8 mouse cellular contexts compared by ENCODE assay signal in the genomic region with DNA sequence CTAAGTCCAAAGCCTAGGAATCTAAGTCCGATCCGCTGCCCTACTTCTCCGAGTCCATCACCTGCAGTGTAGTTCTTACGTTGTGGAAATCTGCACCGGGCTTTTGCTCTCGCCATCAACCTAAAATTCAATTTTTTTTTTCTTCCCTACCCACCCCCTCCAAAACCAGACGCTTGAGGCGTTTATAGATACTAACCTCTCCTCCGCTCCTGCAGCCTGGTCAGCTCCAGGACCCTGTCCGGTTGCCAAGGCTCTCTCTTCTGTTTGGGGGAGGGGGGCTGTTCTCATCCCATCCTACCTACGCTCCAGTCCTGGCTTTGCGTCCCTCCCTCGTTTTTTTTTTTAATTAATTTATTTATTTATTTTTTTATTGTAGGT. TPM values are rescaled to one million over a fixed set of nuclear protein-coding genes. Genes with fewer than 3 reads are reported as not detected.
DNase-seq lines count a peak whose midpoint lies in the region; ATAC-seq and TF ChIP-seq lines count a peak whose summit lies in the region.

No protein-coding gene starts in this region.

- no peak for TF ChIP-seq CTCF in brain, embryonic 14.5 days (IDR thresholded peaks at IDR 0.05; ENCODE audit: borderline replicate concordance, extremely low read depth, insufficient read depth, insufficient read length)

- peaks cover 84% of the 10 kb centered on the region for H3K27me3 ChIP-seq in megakaryocyte, embryonic 14.5 days (replicated peaks)
- H3K27me3 ChIP-seq in forebrain, embryonic 15.5 days: 0 out of 2 replicates have a peak, but pooled peaks cover 6% of the 10 kb centered on the region
- peaks cover 18% of the 10 kb centered on the region; the same call in 1 of the 2 replicates for H3K27me3 ChIP-seq in intestine, embryonic 15.5 days (replicated peaks)
- peaks cover 39% of the 10 kb centered on the region for H3K27me3 ChIP-seq in liver, embryonic 11.5 days (replicated peaks; ENCODE audit: control insufficient read depth, insufficient read depth, low read length)
- no peaks in the 10 kb centered on the region; the same call in 1 of the 2 replicates for H3K27me3 ChIP-seq in neural tube, embryonic 11.5 days (ENCODE audit: control insufficient read depth, insufficient read depth, low read length)

- TF ChIP-seq POLR2A in brain, embryonic 14.5 days (IDR thresholded peaks at IDR 0.05; ENCODE audit: borderline replicate concordance, extremely low read depth, insufficient read depth, insufficient read length, poor library complexity, severe bottlenecking): no peak

- peak overlapping the region; percentile 99 for H3K9ac ChIP-seq in forebrain, embryonic 15.5 days (replicated peaks)
- peak overlapping the region; percentile 74; the same call in 1 of the 2 replicates for H3K9ac ChIP-seq in intestine, embryonic 15.5 days
- H3K9ac ChIP-seq in liver, embryonic 11.5 days (ENCODE audit: low read depth, low read length): peak overlapping the region; percentile 80; the same call in 1 of the 2 replicates
- peak overlapping the region; percentile 7; the same call in 1 of the 2 replicates for H3K9ac ChIP-seq in neural tube, embryonic 11.5 days (ENCODE audit: low read length)

- peak overlapping the region; percentile 92 for H3K4me3 ChIP-seq in megakaryocyte, embryonic 14.5 days (replicated peaks)
- H3K4me3 ChIP-seq in forebrain, embryonic 15.5 days: peak overlapping the region; percentile 99
- peak overlapping the region; percentile 87 for H3K4me3 ChIP-seq in intestine, embryonic 15.5 days (replicated peaks)
- peak overlapping the region; percentile 86 for H3K4me3 ChIP-seq in liver, embryonic 11.5 days (ENCODE audit: low read depth, low read length)
- peak overlapping the region; percentile 94 for H3K4me3 ChIP-seq in neural tube, embryonic 11.5 days (ENCODE audit: low read depth, low read length)

- H3K36me3 ChIP-seq in megakaryocyte, embryonic 14.5 days (replicated peaks; ENCODE audit: low read length): no peaks in the 10 kb centered on the region
- no peaks in the 10 kb centered on the region for H3K36me3 ChIP-seq in forebrain, embryonic 15.5 days
- no peaks in the 10 kb centered on the region for H3K36me3 ChIP-seq in intestine, embryonic 15.5 days
- H3K36me3 ChIP-seq in liver, embryonic 11.5 days (ENCODE audit: control insufficient read depth, insufficient read depth, low read length): no peaks in the 10 kb centered on the region
- no peaks in the 10 kb centered on the region for H3K36me3 ChIP-seq in neural tube, embryonic 11.5 days (ENCODE audit: control insufficient read depth, insufficient read depth, low read length)

- no peak for ATAC-seq in megakaryocyte, adult 5-6 weeks (ENCODE audit: poor library complexity, severe bottlenecking)
- ATAC-seq in forebrain, embryonic 15.5 days (replicated peaks): peak; percentile 3; the same call in 1 of the 2 replicates
- ATAC-seq in intestine, embryonic 15.5 days: peak; percentile 42
- ATAC-seq in liver, embryonic 11.5 days (replicated peaks; ENCODE audit: low FRiP score): no peak; the same call in 1 of the 2 replicates
- ATAC-seq in neural tube, embryonic 11.5 days (ENCODE audit: insufficient read depth, low FRiP score, low TSS enrichment): peak; percentile 10; the same call in 1 of the 2 replicates

- H3K4me2 ChIP-seq in forebrain, embryonic 15.5 days (replicated peaks): peak overlapping the region; percentile 64
- peak overlapping the region; percentile 91 for H3K4me2 ChIP-seq in intestine, embryonic 15.5 days (replicated peaks)
- H3K4me2 ChIP-seq in liver, embryonic 11.5 days: peak overlapping the region; percentile 97
- H3K4me2 ChIP-seq in neural tube, embryonic 11.5 days (ENCODE audit: low read depth): peak overlapping the region; percentile 95

- peak overlapping the region; percentile 100 for H3K27ac ChIP-seq in forebrain, embryonic 15.5 days (replicated peaks)
- H3K27ac ChIP-seq in intestine, embryonic 15.5 days: peak overlapping the region; percentile 97
- H3K27ac ChIP-seq in liver, embryonic 11.5 days (ENCODE audit: low read depth, low read length): peak overlapping the region; percentile 93
- H3K27ac ChIP-seq in neural tube, embryonic 11.5 days (ENCODE audit: low read depth, low read length): peak overlapping the region; percentile 95; the same call in 1 of the 2 replicates

- peak; percentile 96 for DNase-seq in brain, embryonic 14.5 days (ENCODE audit: low read depth)
- no peak for DNase-seq in liver, embryonic 11.5 days (ENCODE audit: low spot score)
- no peak for DNase-seq in neural tube, embryonic 11.5 days (ENCODE audit: low spot score)
- peak; percentile 55 for DNase-seq in thymus, postnatal 4 days

- WGBS in forebrain, embryonic 15.5 days: 1% methylated on average over 13 of the region's 13 CpGs
- WGBS in intestine, embryonic 15.5 days: 1% methylated on average over 13 of the region's 13 CpGs
- WGBS in liver, embryonic 11.5 days: 2% methylated on average over 13 of the region's 13 CpGs
- under 1% methylated on average over 13 of the region's 13 CpGs for WGBS in neural tube, embryonic 11.5 days

- peaks cover 76% of the 10 kb centered on the region for H3K4me1 ChIP-seq in megakaryocyte, embryonic 14.5 days
- H3K4me1 ChIP-seq in forebrain, embryonic 15.5 days: peaks cover 48% of the 10 kb centered on the region
- H3K4me1 ChIP-seq in intestine, embryonic 15.5 days (replicated peaks): peaks cover 44% of the 10 kb centered on the region
- peaks cover 31% of the 10 kb centered on the region for H3K4me1 ChIP-seq in liver, embryonic 11.5 days (replicated peaks; ENCODE audit: control insufficient read depth, insufficient read depth, low read length)
- peaks cover 22% of the 10 kb centered on the region for H3K4me1 ChIP-seq in neural tube, embryonic 11.5 days (ENCODE audit: control insufficient read depth, insufficient read depth, low read length)

- peaks cover 5% of the 10 kb centered on the region for H3K9me3 ChIP-seq in megakaryocyte, embryonic 14.5 days
- no peaks in the 10 kb centered on the region for H3K9me3 ChIP-seq in forebrain, embryonic 15.5 days
- H3K9me3 ChIP-seq in intestine, embryonic 15.5 days: no peaks in the 10 kb centered on the region
- H3K9me3 ChIP-seq in liver, embryonic 11.5 days (ENCODE audit: control insufficient read depth, low read length): no peaks in the 10 kb centered on the region
- H3K9me3 ChIP-seq in neural tube, embryonic 11.5 days (ENCODE audit: control insufficient read depth, low read length): no peaks in the 10 kb centered on the region

RNA-seq across cellular contexts. Expression of a gene that starts 0.9 kb away (rescaled TPM):
- polyA plus RNA-seq in megakaryocyte, embryonic 14.5 days (2012; ENCODE audit: insufficient read depth, low replicate concordance): 6.8 and 10.5 TPM in 2 replicates
- 2.4 and 3.6 TPM in 2 replicates for total RNA-seq in megakaryocyte, adult 5-6 weeks (2015)
- total RNA-seq in megakaryocyte, adult 5-6 weeks (2017): 1.7 TPM in 2 replicates
- polyA plus RNA-seq in brain, embryonic 14.5 days (2012; rRNA removed): 237 and 327 TPM in 2 replicates
- 56.2 and 57.0 TPM in 2 replicates for polyA plus RNA-seq in forebrain, embryonic 15.5 days (2015; fragmentation: Nextera tagmentation; extraction: Ambion mirVana)
- polyA plus RNA-seq in intestine, embryonic 15.5 days (2015; fragmentation: Nextera tagmentation; extraction: Ambion mirVana): 11.0 and 13.4 TPM in 2 replicates
- 7.4 and 10.3 TPM in 2 replicates for polyA plus RNA-seq in liver, embryonic 11.5 days (2014; fragmentation: Nextera tagmentation; extraction: Ambion mirVana)
- polyA plus RNA-seq in neural tube, embryonic 11.5 days (2014; fragmentation: Nextera tagmentation; extraction: Ambion mirVana): 20.6 and 21.6 TPM in 2 replicates

RNA-seq across cellular contexts. Expression of a gene that starts 56.0 kb away (rescaled TPM):
- polyA plus RNA-seq in megakaryocyte, embryonic 14.5 days (2012; ENCODE audit: insufficient read depth, low replicate concordance): not detected in 2 replicates
- total RNA-seq in megakaryocyte, adult 5-6 weeks (2015): 0.09 and 0.31 TPM in 2 replicates
- total RNA-seq in megakaryocyte, adult 5-6 weeks (2017): 0.40 and 0.94 TPM in 2 replicates
- 0.62 and 0.77 TPM in 2 replicates for polyA plus RNA-seq in brain, embryonic 14.5 days (2012; rRNA removed)
- polyA plus RNA-seq in forebrain, embryonic 15.5 days (2015; fragmentation: Nextera tagmentation; extraction: Ambion mirVana): 0.74 and 0.95 TPM in 2 replicates
- 0.44 and 0.47 TPM in 2 replicates for polyA plus RNA-seq in intestine, embryonic 15.5 days (2015; fragmentation: Nextera tagmentation; extraction: Ambion mirVana)
- 0.25 and 0.37 TPM in 2 replicates for polyA plus RNA-seq in liver, embryonic 11.5 days (2014; fragmentation: Nextera tagmentation; extraction: Ambion mirVana)
- 0.44 and 0.57 TPM in 2 replicates for polyA plus RNA-seq in neural tube, embryonic 11.5 days (2014; fragmentation: Nextera tagmentation; extraction: Ambion mirVana)

RNA-seq across cellular contexts. Expression of a gene that starts 56.3 kb away (rescaled TPM):
- 38.1 and 95.4 TPM in 2 replicates for polyA plus RNA-seq in megakaryocyte, embryonic 14.5 days (2012; ENCODE audit: insufficient read depth, low replicate concordance)
- total RNA-seq in megakaryocyte, adult 5-6 weeks (2015): 87.3 and 95.0 TPM in 2 replicates
- total RNA-seq in megakaryocyte, adult 5-6 weeks (2017): 68.5 and 71.1 TPM in 2 replicates
- polyA plus RNA-seq in brain, embryonic 14.5 days (2012; rRNA removed): 20.3 and 31.9 TPM in 2 replicates
- 20.7 and 22.2 TPM in 2 replicates for polyA plus RNA-seq in forebrain, embryonic 15.5 days (2015; fragmentation: Nextera tagmentation; extraction: Ambion mirVana)
- polyA plus RNA-seq in intestine, embryonic 15.5 days (2015; fragmentation: Nextera tagmentation; extraction: Ambion mirVana): 57.8 and 60.9 TPM in 2 replicates
- 109 and 123 TPM in 2 replicates for polyA plus RNA-seq in liver, embryonic 11.5 days (2014; fragmentation: Nextera tagmentation; extraction: Ambion mirVana)
- 78.4 and 84.2 TPM in 2 replicates for polyA plus RNA-seq in neural tube, embryonic 11.5 days (2014; fragmentation: Nextera tagmentation; extraction: Ambion mirVana)

Comparison
In these comparisons a context has a peak if more than half of its experiments do, and no peak if none do; other contexts are left out.
1. ATAC-seq: peak in forebrain, embryonic 15.5 days (single experiment), intestine, embryonic 15.5 days (single experiment) and neural tube, embryonic 11.5 days (single experiment); none in megakaryocyte, adult 5-6 weeks (single experiment) and liver, embryonic 11.5 days (single experiment).
2. DNase-seq: peak in brain, embryonic 14.5 days (single experiment) and thymus, postnatal 4 days (single experiment); none in liver, embryonic 11.5 days (single experiment) and neural tube, embryonic 11.5 days (single experiment).
3. H3K9ac ChIP-seq: peak in every context shown above with its lines; median percentile 99 in forebrain, embryonic 15.5 days; 80 in liver, embryonic 11.5 days; 74 in intestine, embryonic 15.5 days; 7 in neural tube, embryonic 11.5 days.
4. Peak in every context shown above with its lines, with median percentiles within 50 percentile points of each other: H3K4me3 ChIP-seq, H3K27ac ChIP-seq and H3K4me2 ChIP-seq.